Mouse (Mus musculus) kidney, adult 2 months (tissue): ENCODE results near the gene Atp12a. TPM values are rescaled to one million over a fixed set of nuclear protein-coding genes. Genes with fewer than 3 reads are reported as not detected.

Source experiments
- DNase-seq: peaks from one replicate; pipeline ENCODE4 v3.0.0; 2021
- H3K27ac ChIP-seq: fragments of 200-500 bp; 2 replicates; pipeline ENCODE4 v1.5.1; 2012; ENCODE audit warnings: low read depth, low read length, control low read depth, inconsistent platforms; ENCODE audit not compliant: insufficient read depth
- H3K27me3 ChIP-seq: fragments of 200-500 bp; replicated peaks from 2 replicates; pipeline ENCODE4 v1.6.1; 2012; ENCODE audit warnings: mild to moderate bottlenecking, moderate library complexity, low read length, inconsistent platforms; ENCODE audit not compliant: control insufficient read depth, insufficient read depth
- H3K36me3 ChIP-seq: fragments of 200-500 bp; 2 replicates; pipeline ENCODE4 v1.6.1; 2012; ENCODE audit warnings: mild to moderate bottlenecking, moderate library complexity, low read length, inconsistent platforms; ENCODE audit not compliant: control insufficient read depth, insufficient read depth
- H3K4me1 ChIP-seq: fragments of 200-500 bp; 2 replicates; pipeline ENCODE4 v1.6.1; 2011; ENCODE audit warnings: low read length; ENCODE audit not compliant: control insufficient read depth, insufficient read depth
- H3K4me3 ChIP-seq: fragments of 200-500 bp; 2 replicates; pipeline ENCODE4 v1.5.1; 2011; ENCODE audit warnings: mild to moderate bottlenecking, low read depth, low read length, control low read depth; ENCODE audit not compliant: insufficient read depth
- CTCF ChIP-seq: fragments of 200-500 bp; conservative IDR thresholded peaks from 2 replicates; pipeline ENCODE4 v1.5.1; 2011; ENCODE audit warnings: low read depth, mild to moderate bottlenecking, control low read depth, low read length, moderate library complexity, mixed read lengths; ENCODE audit not compliant: insufficient read depth, insufficient read length
- POLR2A ChIP-seq: fragments of 200-500 bp; IDR thresholded peaks from one replicate; pipeline ENCODE4 v1.6.1; 2011; ENCODE audit warnings: low read depth, low read length, control low read depth
- WGBS: fragments of 180-500 bp; shearing (Covaris S2); methylation state at CpG from one replicate; pipeline ENCODE4 v1.1.7; 2018; 5-methylcytosine and 5-hydroxymethylcytosine counted together
- polyA plus RNA-seq: library from polyadenylated mRNA; depleted of rRNA; stranded (reverse); fragments of >200 nt; gene quantifications from 2 replicates; pipeline ENCODE4 v1.2.3, GENCODE M21; 2012

Gene Atp12a
- polyA plus RNA-seq, 1 experiment: 0.25 TPM

- H3K27ac ChIP-seq: no peak overlapping the region
- no peak for DNase-seq
- no peaks in the 10 kb centered on the region for H3K4me1 ChIP-seq
- H3K4me3 ChIP-seq: no peak overlapping the region
- 60% methylated on average over 9 of the region's 9 CpGs for WGBS
- H3K27me3 ChIP-seq: no peaks in the 10 kb centered on the region
- H3K36me3 ChIP-seq: no peaks in the 10 kb centered on the region
- no peak for TF ChIP-seq POLR2A
- no peak for TF ChIP-seq CTCF
These were observed 27.8 kb upstream of the Atp12a start for GRCm38 (mm10) chr14:56337075-56337474.

GRCm38 (mm10) chr14:56337696-56338095 is 27.2 kb upstream of the Atp12a start:
- Histone ChIP-seq H3K4me3 (no peak overlapping the region), H3K4me1 (no peaks in the 10 kb centered on the region), H3K27me3 (no peaks in the 10 kb centered on the region), H3K27ac (no peak overlapping the region), H3K36me3 (no peaks in the 10 kb centered on the region)
- TF ChIP-seq CTCF (no peak), POLR2A (no peak)
- DNase-seq: no peak
- 91% methylated on average over 2 of the region's 2 CpGs for WGBS

DNA sequence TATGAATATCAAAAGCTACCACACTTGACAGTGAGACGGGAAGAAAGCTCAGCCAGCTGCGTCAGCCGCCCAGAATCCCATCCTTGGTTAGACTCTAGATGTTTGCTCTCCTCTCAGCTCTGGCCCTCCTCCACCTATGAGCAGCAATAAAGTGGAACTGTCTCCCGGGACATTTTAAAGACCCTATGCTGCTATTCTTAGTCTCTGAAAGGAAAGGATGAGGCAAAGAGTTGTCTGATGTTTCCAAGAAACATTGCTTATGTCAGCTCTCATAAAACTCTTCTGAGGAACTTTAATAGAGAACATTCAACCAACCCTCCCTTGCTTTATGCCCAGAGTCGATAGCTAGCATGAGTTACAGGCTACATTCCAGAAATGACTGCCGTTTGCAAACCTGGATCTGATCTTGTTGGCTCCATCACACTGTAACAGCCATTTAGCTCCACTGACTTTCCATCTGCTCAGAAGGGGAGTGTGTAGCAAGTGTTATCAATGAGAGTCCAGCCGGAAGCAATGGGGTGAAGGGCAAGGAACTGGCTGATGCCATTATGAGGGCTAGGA is 25.9 kb upstream of the Atp12a start:
- WGBS: 68% methylated on average over 7 of the region's 7 CpGs
- no peak overlapping the region for H3K4me3 ChIP-seq
- no peaks in the 10 kb centered on the region for H3K4me1 ChIP-seq
- no peak for DNase-seq
- TF ChIP-seq POLR2A (no peak), CTCF (no peak)
- H3K27me3 ChIP-seq: no peaks in the 10 kb centered on the region
- no peaks in the 10 kb centered on the region for H3K36me3 ChIP-seq
- H3K27ac ChIP-seq: no peak overlapping the region

DNA sequence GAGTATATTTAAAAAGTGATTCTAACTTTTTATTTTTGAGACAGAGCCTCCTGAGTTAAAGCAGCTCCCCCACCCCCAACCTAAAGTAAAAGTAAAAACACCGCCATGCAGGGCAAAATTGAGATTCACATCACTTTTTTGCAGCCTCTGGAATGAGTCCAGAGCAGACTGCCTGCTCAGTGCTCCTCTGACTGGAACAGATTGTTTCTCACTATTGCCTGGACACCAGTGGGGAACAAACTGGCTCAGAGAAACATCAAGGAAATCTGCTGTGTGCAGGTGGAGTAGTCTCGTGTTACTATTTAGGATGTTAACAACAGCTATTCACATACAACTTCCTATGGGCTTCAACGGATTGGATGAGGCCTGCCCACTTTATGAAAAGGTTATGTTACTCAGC is 16.2 kb upstream of the Atp12a start:
- TF ChIP-seq CTCF (no peak), POLR2A (no peak)
- DNase-seq: no peak
- Histone ChIP-seq H3K27me3 (no peaks in the 10 kb centered on the region), H3K36me3 (no peaks in the 10 kb centered on the region), H3K4me3 (no peak overlapping the region), H3K4me1 (no peaks in the 10 kb centered on the region), H3K27ac (no peak overlapping the region)
- WGBS: 70% methylated on average over 3 of the region's 3 CpGs

- 71% methylated on average over 2 of the region's 2 CpGs for WGBS
- DNase-seq: no peak
- H3K27ac ChIP-seq: no peak overlapping the region
- H3K36me3 ChIP-seq: no peaks in the 10 kb centered on the region
- H3K4me1 ChIP-seq: no peaks in the 10 kb centered on the region
- TF ChIP-seq CTCF (no peak), POLR2A (no peak)
- no peaks in the 10 kb centered on the region for H3K27me3 ChIP-seq
- H3K4me3 ChIP-seq: no peak overlapping the region
These were observed 15.3 kb upstream of the Atp12a start for GRCm38 (mm10) chr14:56349541-56349940.

DNA sequence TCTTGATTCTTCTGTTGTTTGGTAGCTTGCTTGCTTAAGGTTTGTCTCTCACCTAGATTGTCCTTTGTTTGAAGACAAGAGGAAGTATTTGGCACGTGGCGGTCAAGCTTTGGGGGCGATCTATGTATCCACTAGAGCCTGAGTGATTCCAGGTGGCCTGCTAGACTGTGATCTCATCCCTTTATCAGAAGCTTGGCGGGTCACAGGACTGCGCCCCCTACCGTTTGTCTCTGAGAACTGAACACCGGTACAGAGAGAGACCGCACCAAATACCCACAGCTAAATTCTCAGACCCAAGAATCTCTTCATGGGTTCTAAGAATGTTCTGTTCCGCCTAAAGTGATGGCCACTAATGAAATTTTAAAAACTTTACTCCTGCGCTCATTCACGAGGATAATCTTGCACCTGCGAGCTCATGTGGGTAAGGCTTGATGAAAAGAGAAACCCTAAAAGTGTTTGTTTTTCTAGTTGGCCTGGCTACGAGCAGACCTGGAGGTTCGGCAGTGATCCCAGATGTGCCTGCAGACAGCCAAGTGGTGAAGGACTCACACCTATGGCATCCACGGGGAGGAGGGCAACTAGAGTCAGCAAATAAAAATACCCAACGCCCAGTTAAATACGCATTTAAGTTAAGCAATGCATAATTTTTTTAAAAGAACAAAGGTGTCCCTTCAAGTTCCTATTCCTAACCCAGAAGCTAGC is 12.8 kb upstream of the Atp12a start:
- Histone ChIP-seq H3K36me3 (no peaks in the 10 kb centered on the region), H3K27me3 (no peaks in the 10 kb centered on the region), H3K4me3 (no peak overlapping the region), H3K4me1 (no peaks in the 10 kb centered on the region), H3K27ac (no peak overlapping the region)
- peak; percentile 56 for TF ChIP-seq CTCF
- no peak for TF ChIP-seq POLR2A
- no peak for DNase-seq
- 42% methylated on average over 17 of the region's 17 CpGs for WGBS

DNA sequence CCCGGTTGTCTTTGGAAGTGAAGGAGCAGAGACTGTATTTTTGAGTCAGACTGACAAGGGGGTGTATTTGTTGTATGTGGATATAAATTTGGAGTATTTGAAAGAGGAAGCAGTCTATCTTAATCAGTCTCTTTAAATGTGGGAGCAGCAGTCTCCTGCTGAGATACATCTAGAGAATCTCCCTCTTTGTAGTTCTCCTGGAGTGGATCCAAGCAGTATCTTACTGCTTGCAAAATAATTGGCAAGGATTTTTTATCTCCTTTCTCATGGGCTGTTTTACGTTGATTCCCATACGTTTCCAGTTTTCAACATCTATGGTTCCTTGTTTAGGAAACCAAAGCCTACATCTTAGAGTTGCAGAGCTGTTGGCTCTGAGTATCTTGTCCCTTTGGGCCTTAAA is 10.1 kb upstream of the Atp12a start:
- WGBS: 65% methylated on average over 3 of the region's 3 CpGs
- no peak for DNase-seq
- no peak overlapping the region for H3K27ac ChIP-seq
- H3K4me3 ChIP-seq: no peak overlapping the region
- H3K4me1 ChIP-seq: no peaks in the 10 kb centered on the region
- H3K27me3 ChIP-seq: no peaks in the 10 kb centered on the region
- TF ChIP-seq CTCF: no peak
- TF ChIP-seq POLR2A: no peak
- no peaks in the 10 kb centered on the region for H3K36me3 ChIP-seq
